Mouse (Mus musculus): ENCODE measurements around the gene Abcd1. TPM values are rescaled to one million over a fixed set of nuclear protein-coding genes. Genes with fewer than 3 reads are reported as not detected.
"Not testable (repeated sequence)": the region's sequence is repeated elsewhere in the genome, so short reads cannot be mapped to it uniquely, and the experiment has no call there.

Abcd1 gene
- polyA plus RNA-seq, 1 experiment from 2014 or later: 34.7 TPM

- DNase-seq (ENCODE audit: low spot score) (no peak), ATAC-seq (no peak)
- TF ChIP-seq EP300 (IDR thresholded peaks at IDR 0.05) (no peak), CTCF (IDR thresholded peaks at IDR 0.05) (peak; percentile 48)
- H3K4me1 ChIP-seq (ENCODE audit: insufficient read depth, low read depth, low read length): no peaks in the 10 kb centered on the region
- no peaks in the 10 kb centered on the region for H3K27me3 ChIP-seq (replicated peaks; ENCODE audit: insufficient read depth, low read length)
- H3K9me3 ChIP-seq (ENCODE audit: low read length): no peaks in the 10 kb centered on the region
- WGBS: 50% methylated on average over 1 of the region's 1 CpGs
- no peak overlapping the region for H3K27ac ChIP-seq (ENCODE audit: low read length)
- H3K9ac ChIP-seq (replicated peaks; ENCODE audit: low read depth): no peak overlapping the region
- no peaks in the 10 kb centered on the region for H3K36me3 ChIP-seq (ENCODE audit: insufficient read depth, low read length)
- H3K4me3 ChIP-seq (ENCODE audit: low read depth, low read length): no peak overlapping the region
- H3K4me2 ChIP-seq (replicated peaks; ENCODE audit: low read depth, low read length): no peak overlapping the region
These were observed 21.8 kb downstream of the Abcd1 start for GRCm38 (mm10) chrX:73738155-73738554.

GRCm38 (mm10) chrX:73739151-73739550 is 22.8 kb downstream of the Abcd1 start:
- DNase-seq (ENCODE audit: low spot score) (no peak), ATAC-seq (no peak)
- H3K27ac ChIP-seq (ENCODE audit: low read length): no peak overlapping the region
- TF ChIP-seq CTCF (IDR thresholded peaks at IDR 0.05): no peak
- no peak for TF ChIP-seq EP300 (IDR thresholded peaks at IDR 0.05)
- H3K9ac ChIP-seq (replicated peaks; ENCODE audit: low read depth): no peak overlapping the region
- no peaks in the 10 kb centered on the region for H3K36me3 ChIP-seq (ENCODE audit: insufficient read depth, low read length)
- H3K9me3 ChIP-seq (ENCODE audit: low read length): no peaks in the 10 kb centered on the region
- H3K4me1 ChIP-seq (ENCODE audit: insufficient read depth, low read depth, low read length): no peaks in the 10 kb centered on the region
- 68% methylated on average over 5 of the region's 5 CpGs for WGBS
- H3K4me2 ChIP-seq (replicated peaks; ENCODE audit: low read depth, low read length): no peak overlapping the region
- no peak overlapping the region for H3K4me3 ChIP-seq (ENCODE audit: low read depth, low read length)
- H3K27me3 ChIP-seq (replicated peaks; ENCODE audit: insufficient read depth, low read length): no peaks in the 10 kb centered on the region

- ATAC-seq; H3K4me2 ChIP-seq (replicated peaks; ENCODE audit: low read depth, low read length); H3K9ac ChIP-seq (replicated peaks; ENCODE audit: low read depth); H3K36me3 ChIP-seq (ENCODE audit: insufficient read depth, low read length); DNase-seq (ENCODE audit: low spot score); H3K4me1 ChIP-seq (ENCODE audit: insufficient read depth, low read depth, low read length); H3K27ac ChIP-seq (ENCODE audit: low read length); H3K27me3 ChIP-seq (replicated peaks; ENCODE audit: insufficient read depth, low read length); H3K4me3 ChIP-seq (ENCODE audit: low read depth, low read length); H3K9me3 ChIP-seq (ENCODE audit: low read length): not testable (repeated sequence)
- WGBS: 88% methylated on average over 7 of the region's 7 CpGs
These were observed 23.4 kb downstream of the Abcd1 start for GRCm38 (mm10) chrX:73739841-73740240.

- ATAC-seq: peak; percentile 95
- Histone ChIP-seq H3K4me3 (ENCODE audit: low read depth, low read length) (no peak overlapping the region), H3K36me3 (ENCODE audit: insufficient read depth, low read length) (no peaks in the 10 kb centered on the region), H3K9ac (replicated peaks; ENCODE audit: low read depth) (no peak overlapping the region), H3K27ac (ENCODE audit: low read length) (peak overlapping the region; percentile 43; the same call in 1 of the 2 replicates), H3K27me3 (replicated peaks; ENCODE audit: insufficient read depth, low read length) (no peaks in the 10 kb centered on the region), H3K4me1 (ENCODE audit: insufficient read depth, low read depth, low read length) (no peaks in the 10 kb centered on the region), H3K4me2 (replicated peaks; ENCODE audit: low read depth, low read length) (no peak overlapping the region), H3K9me3 (ENCODE audit: low read length) (no peaks in the 10 kb centered on the region)
- 52% methylated on average over 1 of the region's 1 CpGs for WGBS
- peak; percentile 67 for DNase-seq (ENCODE audit: low spot score)
- peak; percentile 80 for TF ChIP-seq EP300 (IDR thresholded peaks at IDR 0.05)
- TF ChIP-seq CTCF (IDR thresholded peaks at IDR 0.05): no peak
These were observed 28.5 kb downstream of the Abcd1 start for GRCm38 (mm10) chrX:73744774-73745481.

GRCm38 (mm10) chrX:73748977-73749376 is 32.6 kb downstream of the Abcd1 start:
- Histone ChIP-seq H3K27me3 (replicated peaks; ENCODE audit: insufficient read depth, low read length) (no peaks in the 10 kb centered on the region), H3K27ac (ENCODE audit: low read length) (no peak overlapping the region), H3K36me3 (ENCODE audit: insufficient read depth, low read length) (no peaks in the 10 kb centered on the region), H3K9me3 (ENCODE audit: low read length) (no peaks in the 10 kb centered on the region), H3K4me2 (replicated peaks; ENCODE audit: low read depth, low read length) (no peak overlapping the region), H3K4me3 (ENCODE audit: low read depth, low read length) (no peak overlapping the region), H3K4me1 (ENCODE audit: insufficient read depth, low read depth, low read length) (no peaks in the 10 kb centered on the region), H3K9ac (replicated peaks; ENCODE audit: low read depth) (no peak overlapping the region)
- ATAC-seq: no peak
- DNase-seq (ENCODE audit: low spot score): peak; percentile 23
- TF ChIP-seq EP300 (IDR thresholded peaks at IDR 0.05): no peak
- TF ChIP-seq CTCF (IDR thresholded peaks at IDR 0.05): peak; percentile 33; the same call in 1 of the 2 replicates
- 91% methylated on average over 1 of the region's 1 CpGs for WGBS

- no peak within 1 kb of the TSS for H3K4me3 ChIP-seq (ENCODE audit: low read depth, low read length)
- H3K27ac ChIP-seq (ENCODE audit: low read length): no peak within 1 kb of the TSS
- H3K4me1 ChIP-seq (ENCODE audit: insufficient read depth, low read depth, low read length): no peaks in the 10 kb centered on the region
- no peak for DNase-seq (ENCODE audit: low spot score)
- no peaks in the 10 kb centered on the region for H3K9me3 ChIP-seq (ENCODE audit: low read length)
- no peaks in the 10 kb centered on the region for H3K27me3 ChIP-seq (replicated peaks; ENCODE audit: insufficient read depth, low read length)
- WGBS: 84% methylated on average over 5 of the region's 5 CpGs
- H3K36me3 ChIP-seq (ENCODE audit: insufficient read depth, low read length): no peaks in the 10 kb centered on the region
- TF ChIP-seq CTCF (IDR thresholded peaks at IDR 0.05) (no peak), EP300 (IDR thresholded peaks at IDR 0.05) (no peak)
- no peak within 1 kb of the TSS for H3K4me2 ChIP-seq (replicated peaks; ENCODE audit: low read depth, low read length)
- no peak within 1 kb of the TSS for H3K9ac ChIP-seq (replicated peaks; ENCODE audit: low read depth)
- no peak for ATAC-seq
These were observed 40.1 kb downstream of the Abcd1 start, which contains the start of gene Plxnb3 for GRCm38 (mm10) chrX:73756334-73757140. Gene Plxnb3 (plus strand): TSS chrX:73757090.

Measured in lung, postnatal 0 days (tissue).